Mouse (Mus musculus) embryonic fibroblast, embryonic 13.5 days (primary cell): ENCODE results near the gene Hoxc8. TPM values are rescaled to one million over a fixed set of nuclear protein-coding genes. Genes with fewer than 3 reads are reported as not detected.

Experiments
- H3K27ac ChIP-seq: 2 replicates; pipeline ENCODE4 v1.5.1; 2012; ENCODE audit warnings: low read length, control low read depth, inconsistent platforms; ENCODE audit not compliant: insufficient read depth
- H3K4me1 ChIP-seq: 2 replicates; pipeline ENCODE4 v1.6.1; 2011; ENCODE audit warnings: low read length; ENCODE audit not compliant: control insufficient read depth, insufficient read depth
- H3K4me3 ChIP-seq: 2 replicates; pipeline ENCODE4 v1.5.1; 2011; ENCODE audit warnings: mild to moderate bottlenecking, control low read depth, low read length; ENCODE audit not compliant: insufficient read depth
- CTCF ChIP-seq: IDR thresholded peaks from 2 replicates; pipeline ENCODE4 v1.5.1; 2011; ENCODE audit warnings: mild to moderate bottlenecking, control low read depth, low read length, moderate library complexity, borderline replicate concordance; ENCODE audit not compliant: insufficient read depth
- POLR2A ChIP-seq: IDR thresholded peaks from 2 replicates; pipeline ENCODE4 v1.6.1; 2011; ENCODE audit warnings: low read depth, mild to moderate bottlenecking, control low read depth, low read length, moderate library complexity
- polyA plus RNA-seq: library from polyadenylated mRNA; stranded (reverse); fragments of >200 nt; gene quantifications from 2 replicates; pipeline ENCODE4 v1.2.4, GENCODE M21; 2011; ENCODE audit warnings: low read depth; ENCODE audit not compliant: missing spikeins, insufficient read length

The Hoxc8 gene
- polyA plus RNA-seq, 1 experiment: 28.5 TPM

DNA sequence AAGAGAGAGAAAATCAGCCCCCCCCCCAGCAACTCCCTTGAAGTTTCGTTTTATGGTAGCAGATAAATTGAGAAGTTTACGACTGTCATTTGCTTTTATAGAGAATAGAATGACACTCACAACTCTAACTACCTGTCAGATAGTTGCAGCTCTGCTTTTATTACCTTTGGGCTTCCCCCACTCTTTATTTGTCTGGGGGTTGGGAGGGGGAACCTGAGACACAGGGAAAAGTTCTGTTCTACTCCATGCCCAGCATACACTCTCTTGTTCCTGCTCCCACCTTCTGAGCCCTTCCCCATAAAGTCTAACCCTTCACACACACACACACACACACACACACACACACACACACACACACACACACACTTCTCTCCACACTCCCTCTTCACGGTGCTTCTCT, 2.5 kb downstream of the Hoxc8 start:
- TF ChIP-seq POLR2A: no peak
- no peak for TF ChIP-seq CTCF
- H3K27ac ChIP-seq: peak overlapping the region; percentile 50; the same call in 1 of the 2 replicates
- peak overlapping the region; percentile 26; the same call in 1 of the 2 replicates for H3K4me3 ChIP-seq
- H3K4me1 ChIP-seq: no peaks in the 10 kb centered on the region

DNA sequence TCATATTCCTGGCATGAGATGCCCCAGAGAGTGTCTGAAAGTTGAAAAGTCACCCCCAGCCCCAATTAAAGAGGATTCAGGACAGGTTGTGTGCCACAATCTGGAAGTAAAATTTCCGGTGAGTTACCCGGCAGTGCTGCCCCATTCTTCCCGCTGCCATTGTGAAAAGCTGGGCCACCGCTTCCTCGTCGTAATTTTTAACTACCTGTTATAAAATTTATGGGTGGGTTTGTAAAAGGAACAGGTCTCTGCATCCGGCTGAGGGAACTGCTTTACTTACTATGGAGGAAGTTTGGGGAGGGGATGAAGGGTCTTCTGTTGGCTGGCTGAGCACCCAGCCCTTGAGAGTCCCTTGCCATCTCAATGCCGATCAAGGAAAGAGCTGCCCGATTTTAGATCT, 6.1 kb downstream of the Hoxc8 start:
- 0 out of 2 replicates have a peak overlapping the region, but pooled peaks have one; percentile 1 for H3K4me3 ChIP-seq
- peak overlapping the region; percentile 16; the same call in 1 of the 2 replicates for H3K27ac ChIP-seq
- H3K4me1 ChIP-seq: no peaks in the 10 kb centered on the region
- TF ChIP-seq CTCF (no peak), POLR2A (no peak)

DNA sequence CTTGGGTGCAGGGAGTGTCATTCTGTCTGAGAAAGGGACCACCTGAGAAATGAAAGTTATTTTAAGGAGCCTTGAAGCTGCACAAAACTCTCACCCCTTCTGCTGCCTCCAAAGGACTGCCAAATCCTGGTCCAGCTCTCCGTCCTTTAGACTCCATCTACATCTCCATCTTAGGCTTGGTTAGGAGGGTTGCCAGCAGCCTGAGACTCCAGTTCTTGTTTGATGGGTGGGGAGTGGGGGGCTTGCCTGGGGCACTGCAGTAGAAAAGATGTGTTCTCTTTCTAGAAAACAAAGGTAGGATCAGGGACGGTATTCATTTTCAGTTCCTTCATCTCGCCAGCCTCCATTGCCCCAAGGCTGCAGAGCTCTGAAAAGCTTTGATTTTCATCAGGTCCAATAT, 7.0 kb downstream of the Hoxc8 start:
- Histone ChIP-seq H3K27ac (peak overlapping the region; percentile 90), H3K4me1 (no peaks in the 10 kb centered on the region), H3K4me3 (peak overlapping the region; percentile 11; the same call in 1 of the 2 replicates)
- no peak for TF ChIP-seq POLR2A
- TF ChIP-seq CTCF: no peak

DNA sequence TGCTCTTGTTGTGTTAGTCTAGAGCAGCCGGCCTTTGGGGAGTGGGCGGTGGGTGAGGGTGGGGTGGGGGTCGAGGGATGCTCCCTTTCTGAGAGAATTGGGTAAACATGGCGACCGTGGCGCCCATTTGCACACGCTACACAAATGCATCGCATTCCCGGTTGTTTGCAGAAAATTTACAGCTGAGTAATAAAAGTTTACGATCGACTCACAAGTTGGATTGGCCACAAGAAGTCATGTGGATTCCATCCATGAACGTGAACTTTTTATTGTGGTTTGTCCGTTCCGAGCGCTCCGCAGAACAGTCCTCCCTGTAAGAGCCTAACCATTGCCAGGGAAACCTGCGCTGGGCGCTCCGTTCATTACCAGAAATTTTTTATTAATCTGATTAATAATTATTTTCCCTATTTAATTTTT, 7.5 kb downstream of the Hoxc8 start, which contains the start of gene Hoxc6:
Gene Hoxc6, plus strand, starts transcription at position 319 of the 417 bp plus-strand sequence.
- Histone ChIP-seq H3K4me1 (no peaks in the 10 kb centered on the region), H3K27ac (peak within 1 kb of the TSS; percentile 90), H3K4me3 (peak within 1 kb of the TSS; percentile 41)
- TF ChIP-seq POLR2A: peak; percentile 78
- no peak for TF ChIP-seq CTCF

DNA sequence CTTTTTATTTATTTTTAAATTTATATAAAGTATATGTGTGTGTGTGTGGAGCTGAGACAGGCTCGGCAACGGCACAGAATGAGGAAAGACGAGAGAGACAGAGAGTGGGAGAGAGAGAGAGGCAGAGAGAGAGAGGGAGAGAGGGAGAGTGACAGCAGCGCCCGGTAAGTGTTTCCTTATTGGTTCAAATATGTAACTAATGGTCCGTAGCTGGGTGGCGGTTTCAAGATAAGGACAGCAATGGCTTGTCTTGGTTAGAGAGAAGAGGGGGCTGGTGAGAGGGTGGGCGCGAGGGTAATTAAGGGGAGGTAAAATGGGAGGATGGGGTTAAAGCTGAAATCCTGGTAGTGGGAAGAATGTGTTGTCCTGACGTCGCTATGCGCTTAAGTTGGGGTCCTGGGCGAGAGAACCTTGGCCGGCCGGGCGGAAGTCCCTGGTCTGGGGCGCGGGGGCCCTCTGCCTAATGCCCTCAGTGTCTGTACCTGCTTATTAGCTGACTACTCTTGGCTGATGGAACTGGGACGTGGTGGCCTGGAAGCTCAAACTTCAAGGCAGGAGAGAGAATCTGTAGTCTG, 8.3 kb downstream of the Hoxc8 start:
- no peaks in the 10 kb centered on the region for H3K4me1 ChIP-seq
- peak overlapping the region; percentile 41 for H3K4me3 ChIP-seq
- peak overlapping the region; percentile 90 for H3K27ac ChIP-seq
- TF ChIP-seq POLR2A: peak; percentile 35
- no peak for TF ChIP-seq CTCF

DNA sequence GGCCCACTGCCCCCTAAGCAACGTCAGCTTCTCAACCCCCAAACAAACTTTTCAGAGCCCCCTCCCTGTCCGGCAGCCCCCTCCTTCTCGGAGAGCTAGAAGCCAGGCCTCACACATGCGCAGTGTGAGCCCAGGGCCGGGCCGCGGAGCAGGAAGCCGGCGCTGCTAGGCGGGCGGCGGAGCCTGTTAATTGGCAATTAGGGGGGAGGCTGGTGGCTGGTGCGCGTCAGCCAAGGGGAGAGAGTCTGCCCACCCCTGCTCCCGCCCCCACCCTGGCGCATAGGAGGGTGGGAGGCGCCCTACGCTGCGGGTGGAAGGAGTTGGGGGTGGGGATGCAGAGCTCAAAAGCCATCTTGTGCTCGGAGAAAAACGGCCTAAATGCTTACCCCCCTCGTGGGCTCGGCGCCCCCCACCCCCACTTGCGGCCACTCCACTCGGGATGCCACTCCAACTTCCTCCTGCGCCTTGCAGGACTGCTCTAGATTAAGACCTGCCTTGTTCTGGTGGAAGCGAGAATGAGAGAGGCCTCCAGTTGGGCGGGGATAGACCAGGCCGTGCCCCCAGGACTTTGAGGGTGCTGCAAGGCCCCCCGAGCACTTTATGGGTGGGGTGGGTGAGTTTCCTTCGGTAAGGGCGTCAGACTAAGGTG, 8.9 kb downstream of the Hoxc8 start:
- H3K4me3 ChIP-seq: peak overlapping the region; percentile 41
- no peaks in the 10 kb centered on the region for H3K4me1 ChIP-seq
- TF ChIP-seq CTCF: no peak
- TF ChIP-seq POLR2A: no peak; the same call in 1 of the 2 replicates
- H3K27ac ChIP-seq: peak overlapping the region; percentile 92

DNA sequence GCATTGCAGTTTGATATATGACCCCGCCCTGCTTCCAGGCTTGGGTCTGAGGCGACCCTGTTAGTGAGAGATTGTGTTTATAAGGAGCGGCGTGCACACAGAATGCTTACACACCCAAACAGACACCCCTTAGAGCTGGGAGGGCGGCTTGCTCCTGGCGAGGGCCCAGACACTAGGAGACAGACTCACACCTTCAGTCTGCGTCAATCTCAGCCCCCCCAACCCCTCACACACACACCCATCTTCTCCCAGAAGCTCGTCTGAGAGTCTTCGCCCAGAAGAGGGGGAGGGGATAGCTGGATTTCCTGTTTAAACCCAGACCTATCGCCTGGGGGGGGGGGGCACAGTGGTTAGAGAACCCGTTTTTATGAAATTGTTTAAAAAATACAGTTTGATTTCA, 9.5 kb downstream of the Hoxc8 start:
- Histone ChIP-seq H3K4me3 (peak overlapping the region; percentile 41), H3K27ac (peak overlapping the region; percentile 92), H3K4me1 (no peaks in the 10 kb centered on the region)
- TF ChIP-seq CTCF (no peak), POLR2A (peak; percentile 48; the same call in 1 of the 2 replicates)

DNA sequence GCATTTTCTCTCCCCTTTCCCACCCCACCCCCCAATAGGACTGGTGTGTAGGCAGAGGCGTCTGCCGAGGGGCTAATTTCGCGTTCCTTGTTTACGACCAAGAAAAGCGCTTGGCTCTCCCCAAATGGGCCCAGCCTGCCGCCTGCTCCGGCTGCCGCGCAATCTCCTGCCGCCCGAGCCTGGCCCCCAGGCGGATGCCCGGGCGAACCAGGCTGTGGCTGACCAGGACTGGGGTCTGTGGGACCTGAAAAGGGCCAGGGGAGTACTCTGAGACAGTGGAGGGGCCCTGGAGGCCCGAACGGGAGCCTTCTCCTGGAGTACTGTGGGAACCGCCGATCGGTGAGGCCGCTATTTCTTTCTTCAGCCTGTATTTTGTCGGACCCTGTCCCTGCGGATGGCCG, 10.1 kb downstream of the Hoxc8 start:
- H3K4me3 ChIP-seq: peak overlapping the region; percentile 43
- no peaks in the 10 kb centered on the region for H3K4me1 ChIP-seq
- peak overlapping the region; percentile 92 for H3K27ac ChIP-seq
- TF ChIP-seq POLR2A (0 out of 2 replicates have a peak, but pooled peaks have one; percentile 19), CTCF (no peak)

DNA sequence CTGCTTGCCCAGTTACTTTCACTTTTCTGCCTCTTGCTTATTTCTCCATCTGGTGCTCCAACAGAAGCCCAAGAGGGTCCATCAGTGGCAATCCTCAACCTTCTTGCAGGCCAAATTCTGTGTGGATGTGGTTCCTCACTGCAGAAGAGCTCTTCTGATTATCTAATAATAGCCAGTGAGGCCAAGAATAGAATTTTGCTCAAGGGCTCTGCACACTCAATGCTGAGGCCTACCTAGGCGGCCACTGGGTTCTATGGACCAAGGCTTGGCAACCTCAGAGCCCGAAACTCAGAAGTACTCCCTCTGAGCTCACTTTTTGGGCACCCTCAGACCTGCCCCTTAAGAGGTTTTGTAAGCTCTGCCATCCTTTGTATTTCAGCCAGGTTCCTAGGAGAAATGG, 11.0 kb downstream of the Hoxc8 start:
- Histone ChIP-seq H3K4me3 (peak overlapping the region; percentile 43), H3K4me1 (no peaks in the 10 kb centered on the region; the same call in 1 of the 2 replicates), H3K27ac (peak overlapping the region; percentile 92)
- no peak for TF ChIP-seq CTCF
- TF ChIP-seq POLR2A: 0 out of 2 replicates have a peak, but pooled peaks have one; percentile 14

DNA sequence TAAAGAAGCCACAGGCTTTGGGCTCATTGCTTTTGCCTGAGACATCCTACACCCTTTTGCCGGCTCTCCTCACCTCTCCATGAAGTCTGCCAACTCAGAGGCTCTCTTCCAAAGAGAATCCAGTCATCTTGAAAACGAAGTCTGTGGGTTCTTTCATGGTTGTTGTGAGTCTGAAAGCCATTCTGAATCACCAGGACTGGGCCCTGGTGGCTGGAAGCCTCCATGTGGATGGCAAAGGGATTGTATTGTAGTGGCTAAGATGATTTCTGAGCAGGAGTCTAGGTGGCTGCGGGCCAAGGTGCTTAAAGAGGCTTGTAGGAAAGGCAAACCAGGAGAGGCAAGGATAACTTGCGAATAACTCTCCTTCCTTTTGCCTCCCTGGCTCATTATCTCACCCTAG, 11.7 kb downstream of the Hoxc8 start:
- TF ChIP-seq POLR2A (peak; percentile 8; the same call in 1 of the 2 replicates), CTCF (no peak)
- Histone ChIP-seq H3K4me1 (no peaks in the 10 kb centered on the region; the same call in 1 of the 2 replicates), H3K4me3 (0 out of 2 replicates have a peak overlapping the region, but pooled peaks have one; percentile 12), H3K27ac (peak overlapping the region; percentile 92)
